Mouse (Mus musculus): ENCODE results near the gene Cryzl2. TPM values are rescaled to one million over a fixed set of nuclear protein-coding genes. Genes with fewer than 3 reads are reported as not detected.

Cryzl2 gene
- polyA plus RNA-seq, 1 experiment from 2014 or later = 9.9 TPM

GRCm38 (mm10) chr1:157532826-157533460 lies 74.6 kb downstream of the Cryzl2 start:
- no peak overlapping the region for H3K4me3 ChIP-seq (replicated peaks; ENCODE audit: low read length)
- H3K9me3 ChIP-seq (ENCODE audit: control insufficient read depth, low read length) = no peaks in the 10 kb centered on the region
- DNase-seq (ENCODE audit: low spot score) (no peak), ATAC-seq (ENCODE audit: low FRiP score) (no peak)
- H3K4me2 ChIP-seq (replicated peaks) = no peak overlapping the region
- no peak overlapping the region for H3K27ac ChIP-seq
- no peaks in the 10 kb centered on the region for H3K27me3 ChIP-seq (ENCODE audit: control insufficient read depth, insufficient read depth, low read length)
- H3K9ac ChIP-seq = no peak overlapping the region
- no peaks in the 10 kb centered on the region; the same call in 1 of the 2 replicates for H3K4me1 ChIP-seq (replicated peaks; ENCODE audit: control insufficient read depth, insufficient read depth, low read length)
- WGBS = 51% methylated on average over 8 of the region's 8 CpGs
- H3K36me3 ChIP-seq (replicated peaks; ENCODE audit: control insufficient read depth, insufficient read depth) = no peaks in the 10 kb centered on the region

GRCm38 (mm10) chr1:157535571-157535970 lies 77.2 kb downstream of the Cryzl2 start:
- H3K36me3 ChIP-seq (replicated peaks; ENCODE audit: control insufficient read depth, insufficient read depth) = no peaks in the 10 kb centered on the region
- DNase-seq (ENCODE audit: low spot score) = no peak
- no peaks in the 10 kb centered on the region; the same call in 1 of the 2 replicates for H3K4me1 ChIP-seq (replicated peaks; ENCODE audit: control insufficient read depth, insufficient read depth, low read length)
- no peak for ATAC-seq (ENCODE audit: low FRiP score)
- H3K27me3 ChIP-seq (ENCODE audit: control insufficient read depth, insufficient read depth, low read length) = no peaks in the 10 kb centered on the region
- no peak overlapping the region for H3K4me3 ChIP-seq (replicated peaks; ENCODE audit: low read length)
- no peak overlapping the region for H3K9ac ChIP-seq
- H3K27ac ChIP-seq = no peak overlapping the region
- H3K9me3 ChIP-seq (ENCODE audit: control insufficient read depth, low read length) = no peaks in the 10 kb centered on the region
- 85% methylated on average over 1 of the region's 1 CpGs for WGBS
- H3K4me2 ChIP-seq (replicated peaks) = no peak overlapping the region

- Histone ChIP-seq H3K9ac (no peak overlapping the region), H3K27me3 (ENCODE audit: control insufficient read depth, insufficient read depth, low read length) (no peaks in the 10 kb centered on the region), H3K4me3 (replicated peaks; ENCODE audit: low read length) (no peak overlapping the region), H3K27ac (no peak overlapping the region), H3K9me3 (ENCODE audit: control insufficient read depth, low read length) (no peaks in the 10 kb centered on the region), H3K36me3 (replicated peaks; ENCODE audit: control insufficient read depth, insufficient read depth) (no peaks in the 10 kb centered on the region), H3K4me2 (replicated peaks) (no peak overlapping the region), H3K4me1 (replicated peaks; ENCODE audit: control insufficient read depth, insufficient read depth, low read length) (no peaks in the 10 kb centered on the region; the same call in 1 of the 2 replicates)
- 9% methylated on average over 6 of the region's 6 CpGs for WGBS
- ATAC-seq (ENCODE audit: low FRiP score) (peak; percentile 43; the same call in 1 of the 2 replicates), DNase-seq (ENCODE audit: low spot score) (peak; percentile 87)
Observed at GRCm38 (mm10) chr1:157536471-157536870, 78.1 kb downstream of the Cryzl2 start.

- Histone ChIP-seq H3K4me2 (replicated peaks) (no peak overlapping the region), H3K4me1 (replicated peaks; ENCODE audit: control insufficient read depth, insufficient read depth, low read length) (no peaks in the 10 kb centered on the region; the same call in 1 of the 2 replicates), H3K27me3 (ENCODE audit: control insufficient read depth, insufficient read depth, low read length) (no peaks in the 10 kb centered on the region), H3K4me3 (replicated peaks; ENCODE audit: low read length) (no peak overlapping the region), H3K36me3 (replicated peaks; ENCODE audit: control insufficient read depth, insufficient read depth) (no peaks in the 10 kb centered on the region), H3K9me3 (ENCODE audit: control insufficient read depth, low read length) (no peaks in the 10 kb centered on the region), H3K27ac (no peak overlapping the region), H3K9ac (no peak overlapping the region)
- 87% methylated on average over 5 of the region's 5 CpGs for WGBS
- DNase-seq (ENCODE audit: low spot score) (no peak), ATAC-seq (ENCODE audit: low FRiP score) (no peak)
Observed at GRCm38 (mm10) chr1:157537636-157538035, 79.3 kb downstream of the Cryzl2 start.

Other genes starting within 250 kb of the Cryzl2 start
- 42.1 and 45.5 TPM in 2 replicates for gene Rasal2, start 46.0 kb upstream of the Cryzl2 start, polyA plus RNA-seq (2014; fragmentation: Nextera tagmentation; extraction: Ambion mirVana)
- 0.60 and 0.79 TPM in 2 replicates for gene Sec16b, start 48.2 kb downstream of the Cryzl2 start, polyA plus RNA-seq (2014; fragmentation: Nextera tagmentation; extraction: Ambion mirVana)